Mouse (Mus musculus): ENCODE results near the gene Itgav. TPM values are rescaled to one million over a fixed set of nuclear protein-coding genes. Genes with fewer than 3 reads are reported as not detected.

Itgav gene
- total and polyA plus RNA-seq, 3 experiments: 6.5 to 7.2 TPM; not detected in 1

GRCm38 (mm10) chr2:83759667-83760066 lies 35.5 kb downstream of the Itgav start:
- Histone ChIP-seq H3K36me3 (ENCODE audit: control insufficient read depth in 1 of 2, insufficient read depth in 2 of 2, low read length in 2 of 2) (no peaks in the 10 kb centered on the region), H3K27me3 (ENCODE audit: control insufficient read depth in 1 of 2, insufficient read depth in 2 of 2, low read length in 2 of 2) (no peaks in the 10 kb centered on the region), H3K27ac (ENCODE audit: control insufficient read depth, low read depth, low read length) (no peak overlapping the region), H3K4me1 (ENCODE audit: control insufficient read depth in 1 of 2, insufficient read depth in 2 of 2, low read length in 2 of 2) (no peaks in the 10 kb centered on the region), H3K9ac (ENCODE audit: control insufficient read depth, low read depth, low read length, poor library complexity, severe bottlenecking) (no peak overlapping the region), H3K4me3 (ENCODE audit: control insufficient read depth in 1 of 2, insufficient read depth in 1 of 2, low read depth in 2 of 2, low read length in 2 of 2) (no peak overlapping the region), H3K9me3 (replicated peaks; ENCODE audit: insufficient read depth, low read length) (no peaks in the 10 kb centered on the region), H3K79me2 (ENCODE audit: control insufficient read depth, insufficient read depth, low read length, poor library complexity) (no peaks in the 10 kb centered on the region)
- no peak for TF ChIP-seq KAT2A (conservative IDR thresholded peaks at IDR 0.05; ENCODE audit: low read depth, low read length)
- TF ChIP-seq MXI1 (IDR thresholded peaks at IDR 0.05; ENCODE audit: low read depth, low read length): no peak
- TF ChIP-seq TCF12 (IDR thresholded peaks at IDR 0.05; ENCODE audit: low read depth, low read length): no peak
- TF ChIP-seq MEF2A (IDR thresholded peaks at IDR 0.05; ENCODE audit: extremely low read depth, insufficient replicate concordance, low read depth, low read length, poor library complexity, severe bottlenecking): no peak
- no peak for TF ChIP-seq E2F4 (IDR thresholded peaks at IDR 0.05; ENCODE audit: borderline replicate concordance, low read depth, low read length)
- no peak for TF ChIP-seq GABPA (IDR thresholded peaks at IDR 0.05; ENCODE audit: low read depth, low read length)
- no peak for DNase-seq (ENCODE audit: low read depth, low spot score)

- no peaks in the 10 kb centered on the region for H3K9me3 ChIP-seq (replicated peaks; ENCODE audit: insufficient read depth, low read length)
- no peaks in the 10 kb centered on the region for H3K4me1 ChIP-seq (ENCODE audit: control insufficient read depth in 1 of 2, insufficient read depth in 2 of 2, low read length in 2 of 2)
- no peak overlapping the region for H3K27ac ChIP-seq (ENCODE audit: control insufficient read depth, low read depth, low read length)
- DNase-seq (ENCODE audit: low read depth, low spot score): no peak
- no peak overlapping the region for H3K9ac ChIP-seq (ENCODE audit: control insufficient read depth, low read depth, low read length, poor library complexity, severe bottlenecking)
- H3K36me3 ChIP-seq (ENCODE audit: control insufficient read depth in 1 of 2, insufficient read depth in 2 of 2, low read length in 2 of 2): no peaks in the 10 kb centered on the region
- H3K27me3 ChIP-seq (ENCODE audit: control insufficient read depth in 1 of 2, insufficient read depth in 2 of 2, low read length in 2 of 2): no peaks in the 10 kb centered on the region
- no peak overlapping the region for H3K4me3 ChIP-seq (ENCODE audit: control insufficient read depth in 1 of 2, insufficient read depth in 1 of 2, low read depth in 2 of 2, low read length in 2 of 2)
- TF ChIP-seq NELFE (IDR thresholded peaks at IDR 0.05; ENCODE audit: low read depth, low read length) (no peak), EP300 (IDR thresholded peaks at IDR 0.05; ENCODE audit: low read depth in 1 of 2, low read length in 2 of 2) (no peak), RAD21 (IDR thresholded peaks at IDR 0.05; ENCODE audit: low read depth, low read length) (no peak), TBP (IDR thresholded peaks at IDR 0.05; ENCODE audit: low read depth, low read length) (no peak), CHD2 (IDR thresholded peaks at IDR 0.05; ENCODE audit: low read length) (no peak), BHLHE40 (IDR thresholded peaks at IDR 0.05; ENCODE audit: borderline replicate concordance, low read depth, low read length) (no peak)
- H3K79me2 ChIP-seq (ENCODE audit: control insufficient read depth, insufficient read depth, low read length, poor library complexity): no peaks in the 10 kb centered on the region
Measured at GRCm38 (mm10) chr2:83760112-83760511, 35.9 kb downstream of the Itgav start.

GRCm38 (mm10) chr2:83761506-83761905 lies 37.3 kb downstream of the Itgav start:
- peaks cover 0 to 3% of the 10 kb centered on the region in 2 experiments; a peak in 1 of 4 replicates for H3K36me3 ChIP-seq (ENCODE audit: control insufficient read depth in 1 of 2, insufficient read depth in 2 of 2, low read length in 2 of 2)
- H3K27ac ChIP-seq (ENCODE audit: control insufficient read depth, low read depth, low read length): no peak overlapping the region

More at GRCm38 (mm10) chr2:83761506-83761905, 37.3 kb downstream of the Itgav start:
- Histone ChIP-seq H3K4me3 (ENCODE audit: control insufficient read depth in 1 of 2, insufficient read depth in 1 of 2, low read depth in 2 of 2, low read length in 2 of 2) (no peak overlapping the region), H3K9me3 (replicated peaks; ENCODE audit: insufficient read depth, low read length) (no peaks in the 10 kb centered on the region), H3K4me1 (ENCODE audit: control insufficient read depth in 1 of 2, insufficient read depth in 2 of 2, low read length in 2 of 2) (peaks cover 0 to 3% of the 10 kb centered on the region in 2 experiments; a peak in 1 of 4 replicates), H3K27me3 (ENCODE audit: control insufficient read depth in 1 of 2, insufficient read depth in 2 of 2, low read length in 2 of 2) (no peaks in the 10 kb centered on the region), H3K79me2 (ENCODE audit: control insufficient read depth, insufficient read depth, low read length, poor library complexity) (no peaks in the 10 kb centered on the region), H3K9ac (ENCODE audit: control insufficient read depth, low read depth, low read length, poor library complexity, severe bottlenecking) (no peak overlapping the region)
- no peak for DNase-seq (ENCODE audit: low read depth, low spot score)
- TF ChIP-seq GATA1 (IDR thresholded peaks at IDR 0.05; ENCODE audit: low read depth, low read length) (no peak), POLR2A (IDR thresholded peaks at IDR 0.05; ENCODE audit: control insufficient read depth in 1 of 2, insufficient read depth in 1 of 2, low read depth in 1 of 2, low read length in 2 of 2, poor library complexity in 1 of 2) (no peak), JUND (IDR thresholded peaks at IDR 0.05; ENCODE audit: low read depth, low read length) (no peak), ZNF384 (IDR thresholded peaks at IDR 0.05; ENCODE audit: low read depth, low read length) (no peak), MAX (IDR thresholded peaks at IDR 0.05; ENCODE audit: low read length) (no peak), USF1 (IDR thresholded peaks at IDR 0.05; ENCODE audit: low read depth, low read length) (no peak), CHD2 (IDR thresholded peaks at IDR 0.05; ENCODE audit: low read length) (no peak), MYC (IDR thresholded peaks at IDR 0.05; ENCODE audit: low read depth, low read length) (no peak)
